Mouse (Mus musculus): ENCODE measurements at regions not wholly inside any gene's neighbourhood (a gene's known extent, or its start where the extent isn't known, plus 50 kb on each side); places are given as distances from the start of the nearest gene placed in this dataset.

DNA sequence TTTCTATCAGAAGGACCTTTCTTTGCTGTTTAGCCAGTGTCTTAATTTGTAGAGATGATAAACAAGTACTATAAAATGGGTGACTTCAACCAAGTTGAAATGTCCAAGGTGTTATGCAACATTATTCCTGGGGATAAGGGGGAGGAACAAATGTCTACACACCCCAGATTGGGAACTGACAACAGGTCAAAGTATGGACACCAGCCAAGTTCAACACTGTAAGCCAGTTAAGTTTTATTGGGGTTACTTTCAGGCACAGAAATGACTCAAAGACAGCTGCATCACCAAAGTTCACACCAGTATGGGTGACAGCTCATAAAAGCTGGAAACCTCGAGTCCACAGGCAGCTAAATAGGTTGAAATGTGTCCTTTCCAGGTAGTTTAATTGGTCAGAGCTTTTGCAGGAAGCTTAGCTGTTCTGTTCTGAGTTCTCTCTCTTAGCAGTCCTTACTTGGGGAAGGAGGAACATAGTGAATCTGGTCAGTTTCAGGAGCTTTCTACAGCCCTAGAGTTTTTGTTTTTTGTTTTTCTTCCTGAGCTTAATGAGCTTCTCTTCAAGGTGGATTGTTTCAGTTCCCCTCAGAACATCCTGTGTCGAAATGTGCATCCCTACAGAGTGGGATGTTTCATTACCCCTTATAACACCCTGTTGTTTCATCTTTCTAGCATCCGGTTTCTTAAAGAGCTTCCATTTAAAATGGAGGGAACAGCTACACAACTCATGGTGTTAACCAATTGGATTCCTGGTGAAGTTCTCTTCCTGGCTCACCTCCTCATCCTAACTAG, 279.2 kb upstream of the Cdyl start:
- TF ChIP-seq CTCF (IDR thresholded peaks at IDR 0.05; ENCODE audit: insufficient read depth, low read length) (no peak), POLR2A (IDR thresholded peaks at IDR 0.05; ENCODE audit: borderline replicate concordance, extremely low read depth, low read depth, low read length) (no peak)

Data from lung, adult 2 months (tissue).